Mouse (Mus musculus): ENCODE results near the gene Hoxd8.
A peak's percentile ranks its signal among the peaks of the same experiment; 100 is the strongest.

Hoxd8 gene

DNA sequence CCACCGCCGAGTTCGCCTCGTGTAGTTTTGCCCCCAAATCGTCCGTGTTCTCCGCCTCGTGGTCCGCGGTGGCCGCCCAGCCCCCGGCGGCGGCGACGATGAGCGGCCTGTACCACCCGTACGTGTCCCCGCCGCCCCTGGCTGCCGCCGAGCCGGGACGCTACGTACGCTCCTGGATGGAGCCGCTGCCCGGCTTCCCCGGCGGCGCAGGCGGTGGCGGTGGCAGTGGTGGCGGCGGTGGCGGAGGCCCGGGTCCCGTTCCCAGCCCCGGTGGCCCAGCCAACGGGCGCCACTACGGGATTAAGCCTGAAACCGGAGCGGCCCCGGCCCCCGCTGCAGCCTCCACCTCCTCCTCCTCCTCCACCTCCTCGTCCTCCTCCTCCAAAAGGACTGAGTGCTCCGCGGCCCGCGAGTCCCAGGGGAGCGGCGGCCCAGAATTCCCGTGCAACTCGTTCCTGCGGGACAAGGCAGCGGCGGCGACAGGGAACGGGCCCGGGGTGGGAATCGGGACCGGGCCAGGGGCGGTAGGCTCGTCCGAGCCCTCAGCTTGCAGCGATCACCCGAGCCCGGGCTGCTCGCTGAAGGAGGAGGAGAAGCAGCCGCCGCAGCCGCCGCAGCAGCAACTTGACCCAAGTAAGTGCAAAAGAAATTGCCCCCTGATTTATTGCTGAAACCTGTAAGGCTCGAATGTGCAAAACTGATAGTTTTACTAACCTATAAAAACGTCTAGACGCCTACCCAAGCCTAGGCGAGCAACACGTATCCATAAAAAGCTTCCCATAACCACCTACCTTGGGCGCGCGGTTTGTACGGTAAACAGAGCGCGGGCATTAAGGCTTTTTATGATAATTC is 6.0 kb upstream of the Hoxd8 start:
- DNase-seq (ENCODE audit: low spot score in 2 of 2) = no peak

DNA sequence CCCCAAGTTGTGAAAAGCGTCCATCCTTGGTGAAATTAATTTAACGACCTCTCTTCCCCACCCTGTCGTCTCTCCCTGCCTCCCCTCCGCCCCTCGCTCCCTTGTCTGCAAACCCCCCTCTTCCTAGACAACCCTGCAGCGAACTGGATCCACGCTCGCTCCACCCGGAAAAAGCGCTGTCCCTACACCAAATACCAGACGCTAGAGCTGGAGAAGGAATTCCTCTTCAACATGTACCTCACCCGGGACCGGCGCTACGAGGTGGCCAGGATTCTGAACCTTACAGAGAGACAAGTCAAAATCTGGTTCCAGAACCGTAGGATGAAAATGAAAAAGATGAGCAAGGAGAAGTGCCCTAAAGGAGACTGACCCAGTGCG is 5.4 kb upstream of the Hoxd8 start:
- no peak for DNase-seq (ENCODE audit: low spot score in 2 of 2)

DNA sequence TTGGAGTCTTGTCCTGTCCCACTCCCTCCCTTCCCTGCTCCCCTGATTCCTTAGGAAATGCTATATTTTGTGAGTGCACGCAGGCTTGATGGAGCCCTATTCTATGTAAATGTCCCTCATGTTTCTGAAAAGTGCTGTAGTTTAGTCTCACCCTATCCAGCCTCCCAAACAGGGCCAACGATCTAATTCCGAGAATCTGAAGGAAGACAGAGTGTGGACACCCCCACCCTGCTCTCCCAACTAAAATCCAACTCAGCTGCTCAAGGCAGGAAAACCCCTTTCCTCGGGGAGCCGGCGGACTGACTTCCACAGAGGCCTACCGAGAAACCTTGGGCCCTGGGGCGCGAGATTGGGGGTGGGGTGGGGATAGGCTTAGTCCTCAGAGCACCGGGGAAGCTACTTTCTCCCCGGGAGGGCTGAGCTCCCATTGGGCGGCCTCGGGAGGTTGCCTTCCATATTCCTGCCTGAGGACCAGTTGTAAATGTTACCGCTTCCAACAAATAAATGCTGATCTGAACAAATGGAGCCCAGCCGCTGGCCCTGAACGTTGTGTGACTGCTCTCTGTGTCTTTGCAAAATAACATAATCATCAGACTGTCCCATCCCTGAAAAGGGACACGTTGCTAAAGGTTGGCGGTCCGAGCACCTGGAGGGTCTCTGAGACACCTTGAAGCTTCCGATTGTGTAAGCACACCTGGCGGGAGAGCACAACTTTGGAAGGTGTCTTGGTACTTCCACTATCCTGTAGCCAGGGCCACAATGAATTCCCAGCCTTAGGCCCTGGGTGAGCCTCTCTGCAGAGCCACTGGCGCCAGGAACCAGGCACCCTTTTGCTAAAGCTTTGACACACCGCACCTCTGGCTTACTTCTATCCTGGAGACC is 4.5 kb upstream of the Hoxd8 start:
- no peak for DNase-seq (ENCODE audit: low spot score in 2 of 2)

DNA sequence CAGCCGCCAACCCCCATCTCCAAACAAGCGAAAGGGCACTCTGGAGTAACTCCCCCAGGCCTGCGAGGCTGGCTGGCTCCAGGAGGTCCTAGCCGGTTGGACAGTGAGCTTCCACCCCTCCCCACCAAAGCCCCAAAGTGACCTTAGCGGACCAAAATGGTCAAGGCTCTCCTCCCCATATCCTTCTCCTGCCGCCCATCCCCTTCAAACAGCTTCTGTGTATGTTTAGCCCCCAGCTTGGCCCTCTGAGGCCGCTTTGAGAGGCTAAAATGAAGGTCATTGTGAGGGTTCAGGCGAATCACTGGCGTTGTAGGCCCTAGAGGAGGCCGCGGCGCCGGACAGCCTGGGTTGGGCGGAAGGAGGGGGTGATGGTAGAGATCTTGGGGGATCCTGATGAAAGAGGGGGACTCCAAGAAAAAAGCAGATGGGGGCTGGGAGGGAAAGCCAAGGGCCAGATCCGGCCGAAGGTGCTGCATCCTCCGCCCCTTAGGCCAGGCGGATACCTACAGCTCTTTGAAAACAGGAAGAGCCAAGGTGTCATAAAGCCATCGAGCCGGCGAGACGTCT is 3.8 kb upstream of the Hoxd8 start:
- DNase-seq (ENCODE audit: low spot score in 2 of 2) = no peak

DNA sequence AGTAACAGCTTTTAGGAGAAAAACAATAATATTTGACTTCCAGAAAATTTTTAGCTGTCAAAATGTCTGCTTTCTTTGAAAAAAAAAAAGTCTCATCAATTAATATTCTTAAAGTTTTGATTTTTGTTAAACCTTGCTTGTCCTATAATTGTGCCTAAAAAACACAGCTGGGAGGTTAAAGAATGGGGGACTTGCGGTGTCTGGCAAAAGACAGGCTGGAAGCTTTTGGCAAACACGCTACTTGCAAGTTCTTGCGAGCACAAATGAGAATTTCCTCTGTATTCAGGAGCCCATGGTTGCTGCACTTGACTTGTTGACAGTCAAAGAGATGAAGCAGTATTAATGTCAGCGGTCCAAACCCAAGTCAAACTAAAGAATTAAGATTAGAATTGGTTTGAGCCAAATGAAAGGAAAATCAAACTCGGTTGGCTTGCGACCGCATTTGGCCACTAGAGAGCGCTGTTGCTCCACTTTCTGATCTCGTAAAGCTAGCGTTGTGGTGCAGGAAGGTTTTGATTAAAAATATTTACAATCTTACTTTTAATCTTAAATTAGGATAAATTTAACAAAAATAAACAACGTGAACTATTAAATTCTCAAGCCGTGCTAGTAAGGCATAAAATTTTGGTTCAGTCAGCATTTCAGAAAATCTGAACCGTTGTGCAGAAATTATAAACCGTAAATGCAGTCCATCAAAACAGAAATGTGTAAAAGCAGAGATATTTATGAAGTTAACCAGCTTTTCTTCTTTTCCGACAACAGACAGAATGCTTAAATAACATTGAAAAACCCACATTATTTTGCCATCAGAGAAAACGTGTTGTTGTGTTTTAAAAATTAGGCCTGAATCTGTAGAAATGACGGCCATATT is 2.2 kb upstream of the Hoxd8 start:
- peak; percentile 44 to 77 for DNase-seq (ENCODE audit: low spot score in 2 of 2)

DNA sequence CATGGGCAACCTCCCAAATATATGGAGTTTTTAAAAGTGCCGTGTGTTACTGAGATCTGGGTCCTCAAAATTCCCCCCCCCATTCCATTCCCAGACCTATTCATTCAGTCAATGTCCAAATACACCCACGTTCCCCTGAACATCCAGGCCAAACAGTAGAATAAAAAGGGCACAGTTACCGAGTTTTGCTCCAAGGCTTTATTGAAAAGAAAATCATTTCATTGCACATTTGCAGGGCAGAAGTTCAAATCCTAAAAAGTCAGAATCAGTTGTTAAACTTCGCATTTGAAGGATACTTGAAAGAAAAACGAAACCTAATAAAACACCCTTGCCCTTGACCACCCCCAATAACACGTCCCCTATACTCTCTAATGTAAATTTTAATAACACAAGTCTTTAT is 1.6 kb upstream of the Hoxd8 start:
- DNase-seq (ENCODE audit: low spot score in 2 of 2) = no peak

DNA sequence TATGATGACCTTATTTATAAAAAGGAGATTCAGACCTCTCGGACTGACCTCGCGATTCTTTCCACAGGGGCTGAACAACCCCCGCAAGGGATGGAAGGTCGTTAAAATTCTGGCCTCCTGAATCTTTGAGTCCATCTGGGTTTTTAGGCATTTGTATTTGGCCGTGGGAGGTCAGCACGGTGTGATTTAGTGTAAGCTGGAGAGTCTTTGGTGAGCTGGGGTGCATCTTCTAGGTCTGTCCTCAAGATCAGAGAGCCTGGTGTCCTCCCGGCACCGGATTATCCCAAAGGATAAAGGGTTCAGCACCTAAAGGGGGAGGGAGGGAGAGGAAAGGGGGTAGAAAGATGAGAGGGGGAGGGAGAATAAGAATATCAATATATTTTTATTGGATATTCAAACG is 1.1 kb upstream of the Hoxd8 start:
- DNase-seq (ENCODE audit: low spot score in 2 of 2) = peak in 1 of 2 experiments; percentile 43

DNA sequence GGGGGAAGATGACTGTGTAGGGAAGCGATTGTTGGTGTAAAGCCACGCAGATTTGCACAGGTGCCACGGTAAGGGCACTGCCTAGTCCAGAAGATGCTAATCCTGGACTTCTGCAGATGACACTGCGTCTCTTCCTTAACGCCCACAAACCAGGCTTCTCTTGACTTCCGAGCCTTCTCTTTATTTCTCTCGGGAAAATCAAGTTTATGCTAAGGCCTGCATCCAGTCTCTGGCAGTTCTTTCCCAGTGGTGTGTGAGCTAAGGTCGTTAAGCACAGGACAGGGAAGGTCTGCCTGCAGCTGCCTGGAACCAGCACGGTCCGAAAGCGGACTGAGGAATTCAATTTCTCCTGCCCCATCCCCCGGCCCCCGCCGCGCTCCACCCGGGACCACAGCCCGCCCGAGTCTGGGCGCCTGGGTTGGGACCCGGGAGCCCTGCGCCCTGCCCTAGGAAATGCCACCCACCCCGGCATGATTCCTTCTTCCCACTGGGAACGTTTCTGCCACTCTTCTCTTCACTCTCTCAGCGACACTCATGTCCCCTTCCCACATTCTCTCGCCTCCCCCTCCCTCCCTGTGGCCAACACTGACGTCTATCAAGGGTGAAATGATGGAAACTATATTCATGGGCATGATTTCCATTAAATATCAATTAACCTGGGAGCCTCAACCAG is 559 bp upstream of the Hoxd8 start:
- DNase-seq (ENCODE audit: low spot score in 2 of 2) = peak in 1 of 2 experiments; percentile 59

DNA sequence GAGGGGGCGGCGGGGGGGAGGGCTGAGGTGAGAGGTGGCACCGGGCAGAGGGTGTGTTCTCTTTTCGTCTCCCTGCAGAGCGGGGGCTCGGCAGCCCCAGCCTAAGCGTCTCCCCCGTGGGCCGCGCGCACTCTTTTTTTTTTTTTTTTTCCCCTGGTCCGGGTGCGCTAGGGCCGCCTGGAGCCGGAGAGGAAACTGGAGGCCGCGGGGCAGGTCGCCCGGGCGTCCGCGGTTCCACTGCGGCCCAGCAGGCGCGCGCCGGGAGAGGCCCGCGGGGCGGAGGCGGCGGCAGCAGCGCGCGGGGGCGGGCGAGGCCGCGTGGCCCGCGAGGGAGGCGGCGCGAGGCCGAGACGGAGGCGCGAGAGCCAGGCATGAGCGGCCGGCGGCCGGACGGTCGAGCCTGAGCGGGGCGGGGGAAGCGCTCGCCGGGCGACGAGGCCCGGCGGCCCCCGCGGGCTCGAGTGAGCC is 618 bp downstream of the Hoxd8 start:
- peak in 1 of 2 experiments; percentile 57 for DNase-seq (ENCODE audit: low spot score in 2 of 2)

DNA sequence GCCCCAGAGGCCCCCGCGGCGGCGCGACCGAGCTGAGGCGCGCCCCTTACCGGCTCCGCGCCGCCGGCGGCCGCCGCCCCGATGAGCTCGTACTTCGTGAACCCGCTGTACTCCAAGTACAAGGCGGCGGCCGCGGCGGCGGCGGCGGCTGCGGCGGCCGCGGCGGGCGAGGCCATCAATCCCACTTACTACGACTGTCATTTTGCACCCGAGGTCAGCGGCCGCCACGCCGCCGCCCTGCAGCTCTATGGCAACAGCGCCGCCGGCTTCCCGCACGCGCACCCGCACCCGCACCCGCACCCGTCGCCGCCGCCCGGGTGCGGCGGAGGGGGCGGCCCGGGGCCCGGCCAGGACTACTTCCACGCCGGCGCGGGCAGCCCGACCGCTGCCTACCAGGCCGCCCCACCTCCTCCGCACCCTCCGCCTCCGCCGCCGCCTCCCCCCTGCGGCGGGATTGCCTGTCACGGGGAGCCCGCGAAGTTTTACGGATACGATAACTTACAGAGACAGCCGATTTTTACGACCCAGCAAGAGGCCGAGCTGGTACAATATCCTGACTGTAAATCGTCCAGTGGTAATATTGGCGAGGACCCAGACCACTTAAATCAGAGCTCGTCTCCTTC is 1.2 kb downstream of the Hoxd8 start:
- DNase-seq (ENCODE audit: low spot score in 2 of 2) = peak in 1 of 2 experiments; percentile 60

DNA sequence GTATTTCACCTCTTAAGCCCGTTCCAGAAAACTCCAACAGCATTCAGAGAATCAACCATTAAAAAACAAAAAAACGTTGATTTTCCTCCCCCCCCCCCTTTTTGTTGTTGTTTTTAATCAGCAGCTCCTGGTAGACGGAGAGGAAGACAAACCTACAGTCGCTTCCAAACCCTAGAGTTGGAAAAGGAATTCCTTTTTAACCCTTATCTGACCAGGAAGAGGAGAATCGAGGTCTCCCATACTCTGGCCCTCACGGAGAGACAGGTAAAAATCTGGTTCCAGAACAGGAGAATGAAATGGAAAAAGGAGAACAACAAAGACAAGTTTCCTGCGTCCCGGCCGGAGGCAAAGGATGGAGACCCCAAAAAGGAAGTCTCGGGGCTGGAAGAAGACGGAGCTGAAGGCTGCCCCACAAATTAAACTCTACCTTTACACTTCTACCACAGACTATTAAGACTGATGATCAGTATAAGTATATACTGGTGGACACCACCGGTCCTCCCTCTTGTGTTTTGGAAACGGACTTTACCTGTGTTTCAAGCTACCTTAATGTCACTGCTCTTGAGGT is 2.1 kb downstream of the Hoxd8 start:
- no peak for DNase-seq (ENCODE audit: low spot score in 2 of 2)

DNA sequence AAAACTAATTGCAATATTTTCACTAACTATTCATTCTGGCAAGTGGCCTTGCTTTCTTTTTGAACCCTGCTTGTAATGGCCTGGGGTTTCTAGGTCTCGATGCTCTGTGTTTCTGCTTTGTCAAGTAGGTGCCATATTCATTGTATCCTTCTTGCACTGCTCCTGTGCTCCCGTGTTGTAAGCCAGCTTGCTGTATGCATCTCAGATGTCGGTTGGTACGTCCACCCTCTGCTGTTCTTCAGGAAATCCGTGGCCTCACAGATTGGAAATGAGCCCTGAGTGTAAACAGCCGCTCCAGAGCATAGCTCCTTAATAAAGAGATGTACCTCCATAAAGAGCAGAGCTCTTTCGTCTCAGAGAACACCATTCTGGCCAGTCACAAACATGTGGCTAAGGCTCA is 3.2 kb downstream of the Hoxd8 start:
- DNase-seq (ENCODE audit: low spot score in 2 of 2) = no peak

DNA sequence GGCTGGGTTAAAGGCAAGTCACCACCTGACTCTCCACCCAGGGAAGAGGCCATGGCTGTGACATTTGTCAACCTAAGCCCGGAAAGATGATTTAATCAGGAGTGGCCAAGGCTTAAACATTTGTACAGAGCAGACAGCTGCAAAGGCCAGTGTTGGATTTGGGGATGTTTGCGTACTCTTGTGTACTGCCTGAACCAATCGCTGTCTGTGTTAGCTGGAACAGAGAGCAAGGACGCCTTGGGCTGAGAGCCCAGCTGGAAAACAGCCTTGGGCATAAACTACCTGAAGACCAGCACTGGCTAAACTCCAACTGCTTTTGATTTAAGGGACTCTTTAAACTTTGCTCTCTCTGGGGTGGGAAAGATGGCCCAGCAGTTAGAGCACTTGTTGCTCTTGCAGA is 4.3 kb downstream of the Hoxd8 start:
- no peak for DNase-seq (ENCODE audit: low spot score in 2 of 2)

DNA sequence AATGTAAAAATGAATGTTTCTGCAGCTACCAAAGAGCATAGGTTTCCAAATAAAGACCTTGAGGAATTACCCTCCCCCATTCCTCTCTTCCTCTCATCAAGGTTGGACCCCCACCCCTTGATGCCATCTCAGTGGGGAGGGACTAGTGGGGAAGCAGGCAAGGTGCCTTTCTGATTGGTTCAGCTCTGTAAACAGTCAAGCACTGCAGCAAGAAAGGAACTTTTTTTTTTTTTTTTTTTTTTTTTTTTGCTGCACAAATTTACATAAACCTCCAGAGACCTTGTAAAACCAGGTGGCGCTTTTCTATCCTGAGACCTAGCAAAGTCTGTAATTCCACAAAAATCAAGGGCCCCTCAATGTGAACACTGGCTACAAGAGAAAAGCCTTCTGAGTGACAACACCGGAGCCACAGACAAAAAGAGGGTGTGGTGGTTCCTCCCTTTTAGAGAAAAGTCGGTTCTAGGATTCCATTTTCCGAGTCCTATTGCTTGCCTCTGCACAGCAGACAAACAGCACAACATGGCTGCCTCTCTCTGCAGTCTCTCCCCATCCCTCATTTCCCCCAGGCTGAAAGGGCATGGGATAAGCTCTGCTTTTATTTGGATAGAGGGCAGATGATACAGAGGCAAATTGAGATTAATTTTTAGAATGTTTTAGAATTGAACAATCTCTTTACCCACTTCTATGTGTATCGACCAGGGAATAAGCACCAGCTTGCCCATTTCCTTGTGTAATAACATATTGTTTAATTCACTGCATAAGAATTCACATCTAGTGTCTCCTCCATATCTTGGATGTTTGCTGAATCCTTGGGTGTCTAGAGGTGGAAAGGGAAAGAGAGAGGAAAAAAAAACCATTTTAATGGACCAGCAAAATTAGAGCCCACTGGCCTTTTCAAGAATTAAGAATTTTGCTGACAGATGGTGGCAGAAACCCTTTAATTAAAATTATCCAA is 5.3 kb downstream of the Hoxd8 start:
- no peak for DNase-seq (ENCODE audit: low spot score in 2 of 2)

DNA sequence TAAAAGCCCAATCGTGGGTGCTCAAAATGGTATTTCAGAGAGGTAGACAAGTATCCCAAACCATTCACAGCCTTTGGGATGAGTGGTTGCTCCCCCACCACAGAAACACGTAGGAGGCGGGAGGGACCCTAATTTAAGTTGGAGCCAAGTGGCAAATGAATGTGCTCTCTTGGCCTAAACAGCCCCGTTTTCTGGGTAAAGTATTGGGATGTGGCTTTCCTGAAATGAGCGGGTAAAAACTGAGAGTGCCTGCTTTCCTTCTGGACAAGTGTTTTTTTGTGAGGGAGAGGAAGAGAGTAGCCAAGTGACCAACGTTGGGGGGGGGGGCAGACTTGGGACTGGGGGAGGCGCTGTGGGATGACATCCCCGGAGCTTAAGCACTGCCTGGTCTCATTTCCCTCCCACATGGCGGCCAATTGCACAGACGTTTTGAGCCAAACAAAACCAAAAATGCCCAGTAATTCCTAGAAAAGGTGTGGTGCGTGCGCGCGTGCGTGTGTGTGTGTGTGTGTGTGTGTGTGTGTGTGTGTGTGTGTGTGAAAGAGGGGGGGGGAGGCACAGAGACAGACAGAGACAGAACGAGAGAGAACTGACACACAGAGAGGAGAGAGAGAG is 6.6 kb downstream of the Hoxd8 start:
- DNase-seq (ENCODE audit: low spot score in 2 of 2) = no peak

DNA sequence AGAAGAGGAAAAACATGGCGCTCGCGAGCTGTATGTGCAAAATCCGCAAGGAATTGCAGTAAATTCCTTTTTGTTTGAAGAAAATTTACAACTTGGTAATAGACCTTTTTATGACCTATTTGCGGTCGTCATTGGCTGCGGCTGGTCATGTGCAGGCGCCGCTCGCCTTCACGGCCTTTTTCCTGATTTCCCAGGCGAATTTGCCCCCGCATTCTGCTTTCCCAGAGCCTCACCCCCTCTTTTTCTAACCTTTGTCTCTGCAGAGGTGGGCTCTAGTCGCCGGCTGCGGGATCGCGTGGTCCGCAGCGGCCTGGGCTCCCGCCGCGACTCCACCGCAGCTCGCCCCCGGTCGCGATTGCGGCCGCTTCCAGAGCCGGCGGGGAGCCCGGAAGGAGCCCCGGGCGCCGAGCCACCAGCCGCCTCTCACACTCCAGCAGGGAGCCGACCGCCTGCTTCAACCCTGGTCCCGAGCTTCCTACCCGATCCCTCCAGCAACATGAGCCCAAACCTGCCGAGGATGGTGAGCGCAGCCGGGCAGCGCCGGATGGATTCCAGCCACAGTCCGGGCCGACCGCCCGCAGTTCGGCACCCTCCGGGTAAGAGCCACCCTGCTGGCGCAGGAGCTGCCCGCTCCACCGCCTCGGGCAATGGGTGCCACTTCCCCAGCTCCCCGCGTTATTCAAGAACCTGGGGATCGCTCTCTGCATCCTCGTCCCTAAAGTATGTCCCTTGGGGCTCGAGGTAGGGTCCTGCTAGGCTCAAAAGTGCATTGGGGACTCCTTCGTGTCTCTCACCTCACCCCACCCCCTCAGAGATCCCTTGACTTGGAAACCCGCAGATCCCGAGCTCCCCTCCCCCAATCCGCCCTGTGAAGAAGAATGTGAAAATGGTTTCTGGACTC is 7.6 kb downstream of the Hoxd8 start, which contains the start of the genes Hoxd3 and Hoxd4:
TSS of gene Hoxd3 (plus strand) at position 207 of the 901 bp plus-strand sequence.
TSS of gene Hoxd4 (plus strand) at position 209 of the 901 bp plus-strand sequence.
- no peak for DNase-seq (ENCODE audit: low spot score in 2 of 2)
